Mouse (Mus musculus): Measurements from ENCODE around the gene Kctd3.
"Not testable (repeated sequence)": the region's sequence is repeated elsewhere in the genome, so short reads cannot be mapped to it uniquely, and the experiment has no call there.

The Kctd3 gene

DNA sequence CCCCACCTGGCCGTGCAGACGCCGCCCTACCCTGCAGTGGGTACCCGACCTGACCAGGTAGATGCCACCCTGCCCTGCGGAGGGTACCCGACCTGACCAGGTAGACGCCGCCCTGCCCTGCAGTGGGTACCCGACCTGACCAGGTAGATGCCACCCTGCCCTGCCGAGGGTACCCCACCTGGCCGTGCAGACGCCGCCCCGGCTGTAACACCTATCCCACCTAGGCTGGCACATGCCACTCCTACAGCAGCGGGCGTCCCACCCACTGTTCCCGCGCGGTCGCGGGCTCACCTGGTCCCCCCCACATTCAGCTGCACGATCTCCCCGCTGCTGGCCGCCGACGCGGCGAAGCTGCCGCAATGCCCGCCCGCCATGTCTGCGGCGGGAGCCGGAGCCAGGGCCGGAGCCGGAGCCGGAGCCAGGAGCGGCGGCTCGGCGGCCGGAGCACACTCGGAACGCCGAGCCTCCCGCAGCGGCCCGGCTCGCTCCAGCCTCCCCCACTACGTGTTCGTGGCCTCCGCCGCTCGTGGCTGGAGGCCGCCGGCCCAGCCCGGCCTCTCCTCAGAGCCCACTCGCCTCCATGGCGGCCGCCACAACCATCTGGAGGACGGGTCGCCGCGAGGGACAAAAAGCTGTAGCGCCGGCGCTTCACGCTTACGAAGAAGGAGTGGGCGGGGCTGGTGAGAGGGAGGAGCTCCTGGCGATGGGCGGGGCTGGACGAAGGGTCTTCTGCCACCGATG lies at the start of gene Kctd3:
TSS of gene Kctd3 (minus strand) at position 603 of the 741 bp plus-strand sequence.
- peak; percentile 97 to 100 for DNase-seq

DNA sequence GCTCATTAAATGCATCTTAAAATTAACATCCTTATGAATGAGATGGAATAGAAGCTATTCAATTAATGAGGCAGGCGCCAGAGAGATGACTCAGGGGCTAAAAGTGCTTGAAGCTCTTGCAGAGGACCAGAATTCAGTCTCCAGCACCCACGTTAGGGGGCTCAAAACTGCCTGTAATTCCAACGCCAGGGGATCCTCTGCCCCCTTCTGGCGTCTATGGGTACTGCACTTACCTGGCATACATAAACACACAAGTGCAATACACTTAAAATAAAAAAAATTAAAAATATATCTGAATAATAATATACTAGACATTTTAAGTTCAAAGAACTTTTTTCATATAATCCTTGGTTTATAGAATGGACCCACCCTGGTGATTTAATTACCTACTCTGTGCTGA lies 49.8 kb upstream of the Kctd3 start:
- no peak for DNase-seq

DNA sequence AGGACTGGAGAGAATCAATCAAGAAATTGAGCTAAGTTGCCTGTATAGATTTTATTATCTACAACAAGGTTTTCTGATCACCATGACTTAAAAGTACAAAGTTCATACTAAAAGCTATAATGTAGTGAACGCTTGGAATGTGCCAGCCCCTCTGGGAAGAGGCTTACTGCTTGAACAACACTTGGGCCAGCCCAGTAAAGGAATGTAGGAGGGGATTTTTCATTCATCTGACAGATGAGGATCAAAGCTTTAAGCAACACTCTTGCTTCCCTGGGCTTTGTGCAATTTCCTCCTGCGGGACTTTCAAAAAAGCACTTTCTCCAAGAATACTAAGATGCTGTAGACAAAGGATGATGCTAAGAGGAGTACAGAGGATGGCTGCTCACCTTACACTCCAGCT lies 48.3 kb upstream of the Kctd3 start:
- no peak for DNase-seq

DNA sequence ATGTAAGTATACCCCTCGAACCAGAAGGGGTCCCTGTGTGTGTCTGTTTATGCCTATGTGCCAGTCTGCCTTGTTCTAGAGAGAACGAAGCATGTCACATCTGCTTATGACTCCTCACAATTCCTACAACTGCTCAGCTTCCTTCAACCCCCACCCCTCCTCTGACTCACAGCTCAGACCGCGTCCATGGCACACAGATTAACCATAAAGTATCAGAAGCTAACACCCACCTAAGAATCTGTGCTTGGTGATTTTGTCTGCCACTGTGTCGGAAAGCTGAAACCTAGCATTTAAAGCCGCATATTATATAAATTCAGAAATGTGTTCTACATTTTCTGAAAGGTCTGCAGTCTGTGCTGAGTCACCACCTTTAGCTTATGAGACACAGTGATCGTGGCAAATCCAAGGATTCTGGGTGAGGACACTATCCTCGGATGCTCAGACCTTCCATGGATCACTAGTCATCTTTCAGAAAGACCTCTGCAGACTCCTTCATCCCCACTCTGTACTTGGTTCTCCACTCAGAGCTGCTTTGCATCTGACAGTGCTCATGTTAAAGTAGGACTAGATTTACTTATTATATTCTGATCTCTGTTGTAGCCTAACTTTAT lies 47.4 kb upstream of the Kctd3 start:
- DNase-seq = no peak

DNA sequence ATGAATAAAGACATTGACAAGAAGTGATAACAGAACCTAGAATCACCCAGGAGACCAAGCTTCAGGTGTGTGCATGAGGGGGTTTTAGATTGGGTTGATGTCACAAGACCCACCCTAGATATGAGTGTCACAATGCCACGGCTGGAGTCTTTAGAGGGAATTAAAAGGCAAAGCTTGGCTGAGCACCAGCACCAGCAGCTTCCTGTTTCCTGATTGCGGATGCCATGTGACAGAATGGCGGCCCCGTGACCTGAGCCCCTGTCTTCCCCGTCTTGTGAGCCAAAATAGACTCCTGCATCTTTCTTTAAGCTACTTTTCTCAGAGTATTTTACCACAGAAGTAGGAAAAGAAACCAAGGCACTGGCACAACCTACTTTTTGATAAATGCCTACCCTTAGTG lies 46.5 kb upstream of the Kctd3 start:
- peak in 1 of 2 experiments; percentile 35 for DNase-seq

DNA sequence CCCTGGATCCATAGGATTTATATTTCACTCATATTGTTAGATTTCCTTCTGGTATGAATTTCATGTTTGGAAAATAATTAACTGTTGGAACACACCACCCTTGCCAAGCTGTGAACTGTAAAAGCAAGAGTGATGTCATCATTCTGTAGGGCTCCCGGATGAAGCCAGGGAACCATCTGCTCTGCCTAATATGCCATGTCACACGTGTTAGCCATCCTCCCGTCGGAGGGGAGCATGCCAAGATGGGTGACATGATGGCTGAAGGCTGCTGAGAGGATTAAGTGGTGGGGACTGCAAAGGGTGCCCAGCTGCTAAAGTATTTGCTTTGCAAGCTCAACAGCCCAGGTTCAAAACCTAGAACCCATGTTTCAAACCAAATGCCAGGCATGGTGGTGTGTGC lies 44.5 kb upstream of the Kctd3 start:
- DNase-seq = no peak

DNA sequence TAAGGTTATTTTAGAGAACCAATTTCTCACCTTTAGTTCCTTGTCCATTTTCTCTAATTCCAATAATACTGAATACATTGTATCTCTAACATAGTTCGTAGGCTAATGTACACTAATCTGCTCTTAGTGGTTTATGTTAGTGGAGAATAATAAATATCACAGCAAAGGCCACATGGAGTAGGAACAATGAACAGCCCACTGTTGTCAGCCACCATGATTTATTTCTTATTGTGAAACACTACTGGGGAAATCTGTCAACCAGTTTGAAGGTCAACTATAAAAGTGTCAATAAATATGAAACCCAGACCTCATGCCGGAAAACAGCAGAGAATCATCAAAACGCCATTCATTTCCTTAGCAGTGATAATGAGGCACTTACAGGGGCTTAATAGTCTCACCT lies 42.5 kb upstream of the Kctd3 start:
- DNase-seq = no peak

DNA sequence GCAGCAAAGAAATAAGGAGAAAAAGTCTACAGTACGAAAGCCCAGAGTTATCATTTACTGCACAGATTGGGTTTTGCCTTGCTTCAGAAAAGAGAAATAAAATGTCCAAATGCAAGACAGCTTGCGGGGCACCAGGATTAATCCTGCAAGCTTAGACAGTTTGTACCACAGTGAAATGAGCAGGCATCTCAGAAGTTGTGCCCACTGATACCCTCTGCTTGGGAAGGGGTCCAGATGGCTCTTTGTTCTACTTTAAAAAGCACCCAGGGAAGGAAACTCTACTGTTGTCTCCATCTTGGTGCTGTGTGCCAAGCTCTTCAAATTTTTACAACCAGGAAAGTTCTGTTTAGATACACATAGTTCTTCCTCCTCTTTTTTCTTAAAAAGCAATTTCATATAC lies 40.7 kb upstream of the Kctd3 start:
- DNase-seq = no peak

DNA sequence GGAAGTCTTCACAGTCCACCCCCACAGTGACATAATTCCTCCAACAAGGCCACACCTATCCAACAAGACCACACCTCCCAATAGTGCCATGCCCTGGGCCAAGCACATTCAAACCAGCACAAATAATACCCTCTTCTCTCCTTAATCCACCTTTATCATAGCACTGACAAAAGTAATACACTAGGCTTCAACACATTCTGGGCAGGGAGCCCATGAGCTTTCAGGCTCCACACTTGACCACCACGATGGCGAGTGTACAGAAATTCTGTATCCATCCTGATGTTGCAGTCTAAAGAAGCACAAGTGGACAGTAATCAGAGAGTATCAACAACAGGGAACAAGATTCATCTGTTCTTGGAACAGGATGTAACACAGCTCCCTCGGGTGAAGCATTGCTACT lies 40.3 kb upstream of the Kctd3 start:
- DNase-seq = no peak

DNA sequence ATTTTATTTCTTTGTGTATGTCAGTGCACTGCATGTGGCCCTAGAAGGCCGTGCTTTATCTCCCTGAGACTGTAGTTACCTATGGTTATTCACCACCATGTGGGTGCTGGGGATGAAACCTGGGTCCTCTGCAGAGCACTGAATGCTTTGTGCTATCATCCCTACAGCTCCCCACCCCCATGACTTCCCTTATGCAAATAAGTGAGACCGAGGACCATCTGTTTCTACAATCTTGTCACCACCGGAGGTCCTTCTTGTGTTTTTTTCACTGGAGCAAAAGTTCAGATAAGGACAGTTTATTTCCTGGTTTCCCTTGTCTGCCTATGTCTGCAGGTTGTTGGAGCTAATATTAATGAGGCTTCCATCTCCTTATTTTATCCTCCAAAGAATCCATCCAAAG lies 39.2 kb upstream of the Kctd3 start:
- no peak for DNase-seq

DNA sequence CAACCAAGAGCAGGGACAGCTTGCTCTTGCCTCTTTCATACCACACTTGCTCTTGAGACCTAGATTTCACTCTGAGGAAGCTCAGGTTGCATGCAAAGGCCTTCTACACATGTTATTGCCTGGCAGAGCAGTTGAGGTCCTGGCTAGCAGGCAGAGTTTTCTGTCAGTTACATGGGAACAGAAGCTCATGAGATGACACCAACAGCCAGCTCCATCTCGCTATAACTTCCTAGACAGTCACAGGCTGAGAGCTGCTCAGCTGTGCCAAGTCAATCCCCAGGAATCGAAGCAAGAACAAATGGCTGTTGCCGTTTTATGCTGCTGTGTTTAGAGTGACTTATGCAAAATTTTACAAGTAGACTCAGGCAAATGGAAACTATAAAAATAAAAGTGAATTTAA lies 38.7 kb upstream of the Kctd3 start:
- DNase-seq = no peak

DNA sequence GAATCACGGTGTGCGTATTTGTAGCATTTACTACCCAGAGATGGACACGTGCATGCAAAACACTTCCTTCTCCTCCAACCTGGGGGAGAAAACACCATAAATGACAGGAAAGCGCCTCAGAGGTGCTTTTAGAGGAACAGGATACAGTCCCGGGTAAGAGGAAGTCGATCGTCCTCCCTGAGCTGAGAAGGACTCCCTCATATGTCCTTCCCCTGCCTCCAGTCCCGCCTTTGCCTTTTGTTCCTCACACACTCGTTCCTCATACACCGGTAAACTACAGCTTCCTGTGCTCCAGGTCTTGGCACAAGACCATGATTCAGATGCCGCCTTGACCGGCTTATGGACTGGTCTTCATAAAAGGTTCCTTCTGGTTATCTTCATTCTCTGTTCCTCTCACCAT lies 33.6 kb upstream of the Kctd3 start:
- DNase-seq = peak in 1 of 2 experiments; percentile 3

DNA sequence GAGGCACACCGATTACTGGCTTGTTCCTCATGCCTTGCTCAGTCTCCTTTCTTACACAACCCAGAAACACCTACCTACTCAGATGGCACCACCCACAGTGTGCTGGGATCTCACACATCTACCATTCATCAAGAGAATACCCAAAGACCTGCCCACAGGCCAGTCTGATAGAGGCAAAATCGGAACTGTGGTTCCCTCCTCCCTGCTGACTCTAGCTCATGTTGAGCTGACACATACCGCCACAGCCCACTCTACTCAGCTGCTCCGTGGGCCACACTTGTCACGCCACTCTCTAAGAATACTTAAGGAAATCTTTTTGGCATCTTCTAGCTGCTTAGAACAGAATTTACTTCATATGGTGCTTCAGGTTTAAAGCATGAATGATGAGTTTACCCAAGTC lies 31.7 kb upstream of the Kctd3 start:
- no peak for DNase-seq

DNA sequence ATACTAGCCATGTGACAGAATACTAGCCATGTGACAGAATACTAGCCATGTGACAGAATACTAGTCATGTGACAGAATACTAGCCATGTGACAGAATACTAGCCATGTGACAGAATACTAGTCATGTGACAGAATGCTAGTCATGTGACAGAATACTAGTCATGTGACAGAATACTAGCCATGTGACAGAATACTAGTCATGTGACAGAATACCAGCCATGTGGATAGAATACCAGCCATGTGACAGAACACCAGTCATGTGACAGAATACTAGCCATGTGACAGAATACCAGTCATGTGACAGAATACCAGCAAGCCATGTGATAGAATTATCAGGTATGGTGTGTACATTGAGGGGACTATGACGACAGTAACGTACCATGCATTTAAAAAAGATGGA lies 25.2 kb upstream of the Kctd3 start:
- not testable (repeated sequence) for DNase-seq

DNA sequence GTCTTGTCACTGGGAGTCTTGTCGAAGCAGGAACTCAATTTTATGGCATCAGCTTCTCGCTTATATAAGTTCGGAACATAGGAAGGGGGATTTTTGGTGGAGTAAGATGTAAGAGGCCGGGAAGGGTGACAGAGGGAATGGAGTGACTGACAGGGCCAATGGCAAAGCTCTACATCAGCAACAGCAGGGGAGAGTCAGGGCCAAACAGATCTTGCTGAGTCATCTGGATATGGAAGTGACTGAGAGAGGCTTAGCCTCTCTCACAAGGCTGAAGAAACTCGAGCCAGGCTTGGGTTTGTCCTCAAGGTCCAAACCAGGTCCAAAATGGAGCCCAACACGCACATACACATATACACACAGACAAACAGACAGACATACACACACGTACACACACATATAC lies 23.3 kb upstream of the Kctd3 start:
- DNase-seq = no peak

DNA sequence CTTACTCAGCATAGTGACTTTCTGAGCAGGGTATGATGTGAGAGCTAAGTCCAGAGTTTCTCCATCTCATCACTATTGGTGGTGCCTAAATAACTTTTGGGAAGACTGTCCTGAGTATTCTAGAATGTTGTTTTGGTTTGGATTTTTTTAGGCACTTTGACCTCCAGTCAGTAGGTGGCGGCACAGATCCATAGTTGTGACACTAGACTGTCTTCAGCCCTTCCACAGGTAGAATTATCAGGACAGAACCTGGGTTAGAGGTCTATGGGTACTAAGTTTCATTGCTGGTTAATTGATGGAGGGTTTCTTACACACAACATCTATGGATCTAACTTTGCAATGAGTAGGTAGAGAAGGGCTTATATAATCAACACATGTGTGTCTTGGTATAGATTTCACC lies 20.6 kb upstream of the Kctd3 start:
- peak in 1 of 2 experiments; percentile 57 for DNase-seq

DNA sequence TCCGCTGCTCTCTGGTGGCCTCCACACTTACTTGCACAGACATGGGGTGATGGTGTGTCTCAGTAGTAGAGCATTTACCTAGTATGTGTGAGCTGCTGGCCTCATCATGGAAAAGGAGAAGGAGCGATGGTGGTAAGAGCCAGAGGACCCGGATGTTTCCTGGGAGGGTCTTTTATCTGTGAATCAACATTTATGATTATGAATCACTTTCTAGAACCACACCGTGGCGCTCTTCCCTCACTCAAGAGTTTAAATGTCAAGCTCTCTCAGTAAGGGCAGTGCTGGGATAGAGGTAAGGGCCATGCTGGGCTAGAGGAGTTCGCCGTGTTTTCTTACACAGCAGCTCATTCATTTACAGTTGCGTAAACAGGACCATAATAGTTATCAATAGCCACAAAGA lies 19.2 kb upstream of the Kctd3 start:
- peak in 1 of 2 experiments; percentile 57 for DNase-seq

DNA sequence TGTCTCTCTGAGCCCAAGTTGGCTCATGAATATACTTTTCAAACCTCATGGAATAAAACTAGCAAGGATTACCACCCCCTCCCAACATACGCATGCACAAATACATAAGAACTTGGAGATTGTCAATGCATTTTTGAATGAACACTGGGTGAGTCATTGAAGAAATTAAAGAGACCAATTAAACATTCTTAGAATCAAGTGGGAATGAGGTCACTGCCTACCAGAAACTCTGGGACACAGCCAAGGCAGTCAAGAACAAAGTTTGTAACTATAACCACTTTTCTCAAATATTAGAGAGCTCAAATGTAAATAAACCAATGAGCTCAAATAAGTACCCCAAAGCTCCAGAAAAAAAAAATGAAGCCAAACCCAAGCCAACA lies 16.1 kb upstream of the Kctd3 start:
- no peak for DNase-seq

DNA sequence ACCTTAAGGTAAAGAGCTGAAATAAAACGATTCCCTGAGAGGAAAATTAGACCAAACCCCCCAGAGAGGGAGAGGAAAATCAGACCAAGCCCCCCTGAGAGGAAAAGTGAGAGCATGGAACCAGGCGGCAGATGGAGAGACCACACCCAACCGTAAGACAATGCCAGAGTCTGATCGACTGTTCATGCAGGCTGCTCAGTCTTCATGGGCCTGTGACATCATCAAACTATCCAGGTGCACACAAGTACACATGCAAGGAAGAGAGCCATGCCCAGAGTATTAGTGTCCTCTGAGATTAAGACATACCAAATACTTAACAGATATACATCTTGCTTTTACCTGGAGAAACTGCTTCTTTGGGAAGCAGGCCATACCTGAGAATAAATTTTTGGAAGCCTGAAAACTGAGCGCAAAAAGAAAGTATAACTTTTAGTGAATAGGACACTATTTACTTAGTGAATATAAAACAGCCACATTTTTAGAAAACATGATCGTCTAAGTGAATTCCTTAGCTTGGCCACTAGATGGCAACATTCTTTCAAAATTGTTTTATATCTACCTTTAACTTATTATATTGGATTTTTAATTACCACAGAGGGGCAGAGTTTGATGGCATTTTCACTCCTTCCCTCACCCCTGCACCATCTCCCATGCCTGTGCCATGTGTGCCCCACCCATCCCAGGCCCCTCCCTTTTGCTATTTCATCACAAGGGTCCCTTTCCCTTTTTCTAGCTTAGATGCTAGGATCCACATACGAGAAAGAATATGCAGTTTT lies 15.5 kb upstream of the Kctd3 start:
- no peak for DNase-seq

DNA sequence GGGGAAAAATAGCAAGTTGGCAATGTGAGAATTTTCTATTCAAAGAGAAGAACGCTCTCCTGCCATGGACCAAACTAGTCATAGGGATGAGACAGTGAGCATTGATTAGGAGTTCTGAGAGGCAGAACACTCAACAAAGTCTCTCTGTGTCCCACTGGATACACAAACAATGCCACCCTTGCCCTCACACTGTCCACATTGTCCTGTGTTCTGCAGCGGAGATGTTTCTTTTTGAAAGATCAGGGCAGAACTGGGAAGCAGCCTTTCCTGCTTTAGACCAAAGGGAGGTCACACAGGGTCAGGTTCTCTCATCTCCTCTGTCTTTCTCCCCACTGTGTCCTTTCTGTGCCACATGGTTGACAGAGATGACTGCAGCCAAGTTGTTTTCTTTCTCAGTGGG lies 7.7 kb upstream of the Kctd3 start:
- no peak for DNase-seq

DNA sequence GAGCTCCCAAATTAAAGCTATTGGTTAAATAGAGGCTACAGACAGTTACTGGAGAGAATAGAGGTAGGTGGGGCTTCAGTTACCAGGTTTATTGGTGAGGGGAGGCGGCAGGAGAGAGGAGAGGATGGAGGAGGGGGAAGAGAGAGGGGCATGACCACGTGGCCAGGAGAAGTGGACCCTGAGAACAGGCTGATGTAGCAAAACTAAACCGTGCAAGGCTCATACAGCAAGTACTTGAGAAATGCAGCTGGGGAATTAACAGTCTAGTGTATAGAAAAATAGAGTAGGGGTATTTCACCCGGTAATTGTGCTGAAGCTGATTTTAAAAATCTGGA lies 5.9 kb upstream of the Kctd3 start:
- no peak for DNase-seq

DNA sequence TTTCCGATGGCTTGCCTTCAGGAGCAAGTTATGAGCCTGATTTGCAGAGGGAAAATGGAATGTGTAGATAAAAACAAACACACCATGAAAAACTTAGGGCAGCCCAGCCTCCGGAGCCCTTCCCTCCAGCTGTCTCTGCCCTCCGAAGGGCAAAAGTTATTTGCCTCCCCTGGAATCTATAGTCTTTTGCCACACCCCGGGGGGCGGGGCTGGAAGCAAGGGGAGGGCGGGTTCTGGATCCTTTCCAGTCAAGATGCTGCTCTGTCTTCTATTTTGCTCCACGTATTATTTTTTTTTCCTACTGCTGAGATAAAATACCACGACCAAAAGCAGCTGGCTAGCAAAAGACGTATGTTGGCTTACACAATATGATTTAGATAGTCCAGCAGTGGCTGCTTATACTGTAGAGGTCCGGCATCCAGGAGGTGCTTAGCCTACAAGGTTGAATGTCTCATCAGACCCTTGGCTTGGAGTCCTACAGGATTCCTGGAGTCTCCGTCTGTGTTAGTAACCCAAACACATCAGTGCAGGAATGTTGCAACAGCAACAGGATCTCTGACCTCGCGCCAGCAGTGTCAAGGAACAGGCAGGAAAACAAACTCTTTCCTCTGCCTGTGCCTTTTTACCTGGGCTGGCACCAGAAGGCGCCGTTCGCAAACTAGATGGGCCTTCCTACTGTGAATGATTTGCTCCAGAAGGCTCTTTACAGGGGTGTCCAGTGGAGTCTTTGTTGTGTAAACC lies 5.4 kb upstream of the Kctd3 start:
- DNase-seq = peak; percentile 27 to 37

DNA sequence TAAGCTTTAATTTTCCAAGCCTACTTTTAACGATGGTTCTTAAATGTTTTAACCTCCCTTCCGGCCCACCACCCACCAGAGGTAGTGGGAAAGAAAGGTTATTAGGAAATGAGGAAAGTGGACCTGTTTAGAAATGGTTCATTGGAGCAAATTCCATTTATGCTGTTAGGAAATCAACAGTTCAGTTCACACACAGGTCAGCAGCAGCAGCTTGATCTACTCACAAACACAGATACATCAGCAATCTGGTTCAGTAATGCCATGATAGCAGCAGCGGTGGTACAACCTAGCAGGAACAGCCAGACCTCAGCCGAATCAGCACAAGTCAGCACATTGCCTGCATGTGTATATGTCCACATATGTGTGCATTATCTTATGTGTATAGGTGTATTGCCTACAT lies 3.0 kb upstream of the Kctd3 start:
- no peak for DNase-seq

DNA sequence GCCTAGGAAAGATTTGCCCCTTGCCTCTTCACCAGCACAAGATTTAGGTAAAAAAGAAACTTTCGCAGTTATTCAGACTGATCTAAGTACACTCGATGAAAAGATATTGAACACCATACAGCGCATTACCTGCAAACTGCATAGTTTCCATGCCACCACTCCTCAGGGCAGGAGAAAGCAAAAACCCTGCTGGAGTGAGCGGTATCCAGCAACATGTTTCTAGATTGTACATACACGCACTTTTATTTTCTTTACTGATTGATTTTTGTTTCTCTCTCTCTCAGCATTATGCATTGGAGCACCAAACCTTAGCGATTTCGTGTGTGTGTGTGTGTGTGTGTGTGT lies 311 bp upstream of the Kctd3 start:
- peak in 1 of 2 experiments; percentile 7 for DNase-seq

All from kidney, postnatal 36 days (tissue).